ENCODE assay signal across 8 mouse cellular contexts in genomic region chr17:23829064-23829619, GRCm38 (mm10). TPM values are rescaled to one million over a fixed set of nuclear protein-coding genes. Genes with fewer than 3 reads are reported as not detected.
DNase-seq lines count a peak whose midpoint lies in the region; ATAC-seq lines count a peak whose summit lies in the region.

TSS of gene Elob (minus strand) at chr17:23829136.

- peak; percentile 93 for DNase-seq in NIH3T3 (ENCODE audit: low read depth)
- peak; percentile 91 to 94 for DNase-seq in cerebellum, postnatal 10 days
- peak; percentile 66 to 81 for DNase-seq in frontal cortex, postnatal 14 days (ENCODE audit: low spot score in 2 of 2)
- DNase-seq in layer of hippocampus, postnatal 25 days (ENCODE audit: extremely low spot score in 1 of 2, low spot score in 1 of 2) = peak; percentile 73 to 76
- DNase-seq in lung, postnatal 25 days (ENCODE audit: low spot score) = peak; percentile 84
- peak; percentile 89 for DNase-seq in retina, embryonic 14.5 days (ENCODE audit: low spot score)
- peak; percentile 90 for DNase-seq in thymus, postnatal 4 days

- H3K27ac ChIP-seq in hindbrain, embryonic 13.5 days = peak within 1 kb of the TSS; percentile 94

- H3K4me3 ChIP-seq in hindbrain, embryonic 13.5 days = peak within 1 kb of the TSS; percentile 93

- under 1% methylated on average over 41 of the region's 42 CpGs for WGBS in hindbrain, embryonic 13.5 days

- H3K36me3 ChIP-seq in hindbrain, embryonic 13.5 days = peaks cover 32% of the 10 kb centered on the region

- H3K4me2 ChIP-seq in hindbrain, embryonic 13.5 days = peak within 1 kb of the TSS; percentile 67

- H3K9ac ChIP-seq in hindbrain, embryonic 13.5 days = peak within 1 kb of the TSS; percentile 90

- peaks cover 36% of the 10 kb centered on the region for H3K27me3 ChIP-seq in hindbrain, embryonic 13.5 days

- peak; percentile 95 for ATAC-seq in hindbrain, embryonic 13.5 days (ENCODE audit: low FRiP score)

- peaks cover 22% of the 10 kb centered on the region for H3K4me1 ChIP-seq in hindbrain, embryonic 13.5 days (replicated peaks)

- no peaks in the 10 kb centered on the region for H3K9me3 ChIP-seq in hindbrain, embryonic 13.5 days

RNA-seq across cellular contexts. Expression of gene Elob, which starts in this region (rescaled TPM):
- 1,330 and 1,360 TPM in 2 replicates for polyA plus RNA-seq in hindbrain, embryonic 13.5 days (2015; fragmentation: Nextera tagmentation; extraction: Ambion mirVana)
- 100 to 1,000 TPM; 381 to 387 TPM for total RNA-seq in layer of hippocampus, postnatal 25 days (2021)

Comparison
In these comparisons a context has a peak if more than half of its experiments do, and no peak if none do; other contexts are left out.
1. Peak in every context shown above with its lines: DNase-seq, ATAC-seq, H3K4me3 ChIP-seq and H3K27ac ChIP-seq.